Mouse (Mus musculus) spleen, adult 2 months (tissue): ENCODE measurements around the gene Olfr986. TPM values are rescaled to one million over a fixed set of nuclear protein-coding genes. Genes with fewer than 3 reads are reported as not detected.
A peak's percentile ranks its signal among the peaks of the same experiment; 100 is the strongest.

Source experiments
- DNase-seq, 2 experiments: peaks; one replicate each; pipeline versions ENCODE4 v3.0.0 to v3.0.0-alpha.2; 2012 to 2021; ENCODE audit warnings: low spot score in 2 of 2, low read depth in 1 of 2
- H3K27ac ChIP-seq: fragments of 200-500 bp; 2 replicates; pipeline ENCODE4 v1.5.1; 2012; ENCODE audit warnings: low read length, inconsistent platforms; ENCODE audit not compliant: insufficient read depth
- H3K27me3 ChIP-seq: fragments of 200-500 bp; 2 replicates; pipeline ENCODE4 v1.6.1; 2012; ENCODE audit warnings: mild to moderate bottlenecking, moderate library complexity, low read length, inconsistent platforms; ENCODE audit not compliant: control insufficient read depth, insufficient read depth
- H3K36me3 ChIP-seq: fragments of 200-500 bp; 2 replicates; pipeline ENCODE4 v1.6.1; 2012; ENCODE audit warnings: mild to moderate bottlenecking, low read length, inconsistent platforms; ENCODE audit not compliant: control insufficient read depth, insufficient read depth
- H3K4me1 ChIP-seq: fragments of 200-500 bp; 2 replicates; pipeline ENCODE4 v1.6.1; 2011; ENCODE audit warnings: inconsistent platforms; ENCODE audit not compliant: control insufficient read depth, insufficient read depth, insufficient read length
- H3K4me3 ChIP-seq: fragments of 200-500 bp; 2 replicates; pipeline ENCODE4 v1.5.1; 2011; ENCODE audit warnings: mild to moderate bottlenecking, inconsistent platforms; ENCODE audit not compliant: insufficient read depth, insufficient read length; ENCODE audit errors: extremely low read depth
- CTCF ChIP-seq: fragments of 200-500 bp; IDR thresholded peaks from 2 replicates; pipeline ENCODE4 v1.5.1; 2011; ENCODE audit warnings: mild to moderate bottlenecking, inconsistent platforms; ENCODE audit not compliant: insufficient read depth, insufficient read length, insufficient replicate concordance; ENCODE audit errors: extremely low read depth
- POLR2A ChIP-seq: fragments of 200-500 bp; IDR thresholded peaks from 2 replicates; pipeline ENCODE4 v1.6.1; 2011; ENCODE audit warnings: low read depth, low read length, inconsistent platforms
- WGBS: fragments of 180-500 bp; shearing (Covaris S2); methylation state at CpG from one replicate; pipeline ENCODE4 v1.1.7; 2018; 5-methylcytosine and 5-hydroxymethylcytosine counted together
- polyA plus RNA-seq: library from polyadenylated mRNA; depleted of rRNA; stranded (reverse); fragments of >200 nt; gene quantifications from 2 replicates; pipeline ENCODE4 v1.2.3, GENCODE M21; 2012

Gene Olfr986
- polyA plus RNA-seq, 1 experiment = not detected

DNA sequence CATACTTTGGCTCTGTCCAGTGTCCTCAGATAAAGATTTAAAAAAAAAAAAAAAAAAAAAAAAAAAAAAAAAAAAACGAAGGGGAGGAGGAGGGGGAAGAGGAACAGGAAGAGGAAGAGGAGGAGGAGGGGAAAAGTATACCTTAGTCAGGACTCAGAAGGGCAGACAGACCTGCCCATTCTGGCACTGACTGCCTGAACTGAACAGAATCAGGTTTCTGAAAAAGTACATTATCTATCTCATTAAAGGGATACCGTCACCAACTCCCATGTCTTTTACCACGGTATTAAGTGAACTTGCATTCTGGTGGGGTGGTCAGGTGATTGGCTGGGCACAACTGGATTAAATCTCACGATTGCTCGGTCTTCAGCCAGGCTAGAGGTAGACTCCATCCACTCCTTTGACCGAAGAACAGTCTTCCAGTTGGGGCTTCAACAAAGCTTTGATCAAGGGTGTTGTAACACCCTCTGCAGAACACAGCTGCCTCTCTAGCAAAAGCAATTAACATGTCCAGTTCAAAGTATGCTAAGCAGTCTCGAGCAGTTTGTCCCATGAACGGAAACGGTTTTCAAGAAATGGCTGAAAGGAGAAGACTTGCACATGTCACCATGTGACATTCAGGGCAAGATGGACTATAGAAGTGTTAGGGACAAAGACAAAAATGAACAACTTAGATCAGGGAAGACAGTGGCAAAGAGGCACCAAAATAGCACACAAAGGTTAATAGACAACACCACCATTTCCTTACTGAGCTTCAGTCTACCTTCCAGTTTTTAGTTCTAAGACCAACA lies 10.6 kb downstream of the Olfr986 start:
- 90% methylated on average over 8 of the region's 9 CpGs for WGBS
- DNase-seq = no peak
- TF ChIP-seq CTCF = no peak
- TF ChIP-seq POLR2A = no peak
- Histone ChIP-seq H3K36me3 (no peaks in the 10 kb centered on the region), H3K4me1 (peaks cover 7% of the 10 kb centered on the region; the same call in 1 of the 2 replicates), H3K4me3 (0 out of 2 replicates have a peak overlapping the region, but pooled peaks have one; percentile 63), H3K27ac (no peak overlapping the region), H3K27me3 (no peaks in the 10 kb centered on the region)

DNA sequence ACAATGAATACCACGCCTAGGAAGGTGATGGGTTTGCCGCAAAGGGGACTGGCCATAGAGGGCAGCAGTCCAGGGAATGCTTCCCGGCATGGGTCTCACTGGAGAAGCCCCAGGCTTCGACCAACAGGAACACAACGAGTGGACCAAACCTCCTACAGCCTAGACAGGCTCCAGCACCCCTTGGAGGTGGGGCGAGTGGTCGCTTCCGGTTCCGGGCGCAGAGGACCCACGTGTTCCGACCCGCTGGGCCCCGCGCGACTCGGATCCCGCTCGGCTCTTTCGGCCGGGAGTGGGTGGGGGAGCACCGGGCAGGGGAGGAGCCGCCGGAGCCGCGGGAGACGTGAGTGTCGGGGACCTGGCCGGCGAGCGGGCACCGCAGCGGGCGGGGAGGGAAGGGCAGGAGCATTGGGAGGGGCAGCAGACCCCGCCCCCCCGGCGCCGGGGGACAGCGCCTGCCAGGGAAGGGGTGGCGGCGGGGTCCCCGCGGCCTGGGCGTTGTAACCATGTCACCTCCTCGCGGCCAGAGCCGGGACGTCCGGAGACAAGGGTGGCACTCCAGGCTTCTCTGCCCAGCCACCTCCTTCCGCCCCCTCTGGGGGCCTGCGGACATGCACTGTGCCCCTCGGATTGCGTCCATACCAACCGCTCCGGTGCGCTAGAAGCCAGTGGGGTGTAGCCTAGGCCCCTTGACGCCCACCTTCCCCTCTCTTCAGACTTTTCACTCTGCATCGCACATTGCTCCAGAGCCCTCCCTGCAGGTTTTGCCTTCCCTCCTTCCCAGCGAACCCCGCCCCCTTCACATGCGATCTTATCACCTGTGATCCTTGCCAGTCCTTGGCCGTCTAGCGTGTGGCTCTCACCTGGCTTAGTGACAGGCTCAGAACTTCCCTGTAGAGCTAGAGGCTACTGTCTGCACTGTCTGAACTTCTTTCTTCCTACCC lies 11.6 kb downstream of the Olfr986 start, which contains the start of gene Zfp202:
Zfp202 (plus strand) TSS at position 219 of the 941 bp plus-strand sequence.
- peak in 1 of 2 experiments; percentile 64 for DNase-seq
- Histone ChIP-seq H3K4me3 (peak within 1 kb of the TSS; percentile 63), H3K4me1 (peaks cover 7% of the 10 kb centered on the region; the same call in 1 of the 2 replicates), H3K36me3 (no peaks in the 10 kb centered on the region), H3K27ac (no peak within 1 kb of the TSS), H3K27me3 (no peaks in the 10 kb centered on the region)
- TF ChIP-seq POLR2A (no peak), CTCF (peak; percentile 14; the same call in 1 of the 2 replicates)
- under 1% methylated on average over 60 of the region's 63 CpGs for WGBS

DNA sequence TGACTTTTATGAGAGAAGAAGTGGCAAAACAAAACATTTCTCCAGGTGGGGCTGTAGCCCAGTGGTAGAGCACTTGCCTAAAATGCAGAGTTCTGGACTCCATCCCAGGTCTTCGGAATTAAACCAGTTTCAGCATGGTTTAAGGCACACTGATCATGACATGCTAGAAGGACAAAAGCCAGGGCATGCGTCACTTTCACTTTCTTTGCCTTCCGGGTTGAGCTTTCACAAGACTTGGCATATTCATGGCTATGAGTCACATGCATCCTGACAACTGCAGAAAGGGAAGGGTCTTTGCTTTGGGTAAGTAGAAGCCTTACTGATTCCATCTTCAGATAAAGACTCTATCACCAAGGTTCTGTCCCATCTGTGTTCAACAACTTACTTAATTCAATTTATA lies 15.3 kb downstream of the Olfr986 start:
- Histone ChIP-seq H3K36me3 (no peaks in the 10 kb centered on the region), H3K27me3 (no peaks in the 10 kb centered on the region), H3K4me3 (no peak overlapping the region), H3K4me1 (peaks cover 7% of the 10 kb centered on the region; the same call in 1 of the 2 replicates), H3K27ac (no peak overlapping the region)
- 71% methylated on average over 3 of the region's 3 CpGs for WGBS
- TF ChIP-seq CTCF (no peak), POLR2A (no peak)
- DNase-seq = no peak

DNA sequence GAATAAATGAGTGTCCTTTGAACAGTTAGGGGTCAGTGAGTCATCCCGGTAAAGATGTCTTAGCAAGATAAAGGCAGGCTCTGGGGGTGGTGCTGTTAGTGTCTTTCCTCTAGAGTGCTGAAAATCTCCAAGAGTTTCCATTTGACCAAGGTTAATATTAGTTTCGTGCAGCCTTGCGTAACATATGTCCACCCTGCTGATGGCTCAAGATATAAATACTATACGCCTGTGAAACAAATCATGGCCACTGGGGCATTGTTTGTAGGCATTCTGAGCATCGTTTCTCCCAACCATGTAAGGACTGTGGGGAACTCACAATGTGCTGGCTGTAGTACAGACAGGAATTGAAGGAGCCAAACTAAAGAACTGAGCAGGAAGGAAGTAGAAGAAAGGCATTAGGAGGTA lies 25.8 kb downstream of the Olfr986 start:
- H3K27me3 ChIP-seq = no peaks in the 10 kb centered on the region
- no peak for DNase-seq
- H3K4me3 ChIP-seq = no peak overlapping the region
- peaks cover 6% of the 10 kb centered on the region for H3K36me3 ChIP-seq
- no peak for TF ChIP-seq CTCF
- TF ChIP-seq POLR2A = no peak
- no peaks in the 10 kb centered on the region for H3K4me1 ChIP-seq
- no peak overlapping the region for H3K27ac ChIP-seq
- 67% methylated on average over 5 of the region's 5 CpGs for WGBS

DNA sequence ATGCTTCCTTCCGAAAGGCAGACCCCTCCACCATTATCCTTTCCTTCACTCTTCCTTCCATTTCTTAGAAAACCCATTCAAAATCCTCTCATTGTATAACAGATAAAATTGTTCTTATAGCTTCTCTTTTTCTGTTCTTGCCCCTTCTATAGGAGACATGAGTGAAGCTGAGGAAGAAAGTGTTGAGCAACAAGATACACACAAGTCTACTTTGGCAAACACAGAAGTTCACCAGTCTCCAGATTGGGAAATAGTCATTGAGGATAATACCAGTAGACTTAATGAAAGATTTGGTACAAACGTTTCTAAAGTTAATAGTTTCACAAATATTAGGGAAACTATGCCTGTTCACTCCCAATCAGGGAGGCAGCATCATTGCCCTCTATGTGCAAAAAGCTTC lies 30.0 kb downstream of the Olfr986 start:
- DNase-seq = no peak
- WGBS = 86% methylated on average over 2 of the region's 2 CpGs
- Histone ChIP-seq H3K27ac (no peak overlapping the region), H3K27me3 (no peaks in the 10 kb centered on the region), H3K4me3 (no peak overlapping the region), H3K36me3 (peaks cover 6% of the 10 kb centered on the region), H3K4me1 (no peaks in the 10 kb centered on the region)
- TF ChIP-seq POLR2A = no peak
- no peak for TF ChIP-seq CTCF

DNA sequence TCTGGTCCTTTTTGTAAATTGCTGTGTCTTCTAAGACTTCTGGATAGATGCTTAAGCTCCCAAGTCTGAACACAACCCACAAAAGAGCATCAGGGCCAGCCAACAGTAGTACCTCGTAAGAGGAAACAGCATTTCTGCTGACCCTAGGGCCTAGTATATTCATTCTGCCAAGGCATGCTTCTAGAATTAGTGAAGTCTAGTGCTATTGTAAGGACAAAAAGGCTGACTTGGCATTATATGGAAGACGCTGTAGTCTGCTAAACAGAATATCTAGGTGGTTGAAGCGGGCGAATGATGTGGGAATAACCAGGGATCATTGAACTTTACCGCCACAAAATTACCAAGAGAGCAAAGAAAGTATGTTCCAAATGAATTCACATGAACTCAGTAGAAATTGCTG lies 33.3 kb downstream of the Olfr986 start:
- no peaks in the 10 kb centered on the region for H3K4me1 ChIP-seq
- H3K36me3 ChIP-seq = peaks cover 4% of the 10 kb centered on the region
- 91% methylated on average over 5 of the region's 5 CpGs for WGBS
- no peaks in the 10 kb centered on the region for H3K27me3 ChIP-seq
- no peak overlapping the region for H3K27ac ChIP-seq
- DNase-seq = no peak
- no peak for TF ChIP-seq POLR2A
- no peak for TF ChIP-seq CTCF
- H3K4me3 ChIP-seq = no peak overlapping the region
